Mouse (Mus musculus) small intestine, adult 2 months (tissue): ENCODE measurements at regions not wholly inside any gene's neighbourhood (a gene's known extent, or its start where the extent isn't known, plus 50 kb on each side); places are given as distances from the start of the nearest gene placed in this dataset.

Source experiments
- CTCF ChIP-seq: fragments of 200-500 bp; IDR thresholded peaks from 2 replicates; pipeline ENCODE4 v1.5.1; 2012; ENCODE audit warnings: low read depth, mild to moderate bottlenecking, control low read depth, inconsistent platforms, low read length, moderate library complexity, mixed read lengths; ENCODE audit not compliant: insufficient replicate concordance, insufficient read length; ENCODE audit errors: extremely low read depth
- POLR2A ChIP-seq: fragments of 200-500 bp; IDR thresholded peaks from 2 replicates; pipeline ENCODE4 v1.6.1; 2012; ENCODE audit warnings: low read depth, mild to moderate bottlenecking, control low read depth, inconsistent platforms, low read length, moderate library complexity

GRCm38 (mm10) chr15:94003145-94003544 lies 407.5 kb upstream of the Prickle1 start:
- no peak for TF ChIP-seq POLR2A
- no peak for TF ChIP-seq CTCF
